Mouse (Mus musculus) neural tube, embryonic 10.5 days (tissue): ENCODE data around the gene Scfd2.

Source experiments
- DNase-seq: peaks from one replicate; pipeline ENCODE4 v3.0.0-alpha.2; 2017; ENCODE audit warnings: low spot score; ENCODE audit errors: extremely low spot score

Scfd2 gene

DNA sequence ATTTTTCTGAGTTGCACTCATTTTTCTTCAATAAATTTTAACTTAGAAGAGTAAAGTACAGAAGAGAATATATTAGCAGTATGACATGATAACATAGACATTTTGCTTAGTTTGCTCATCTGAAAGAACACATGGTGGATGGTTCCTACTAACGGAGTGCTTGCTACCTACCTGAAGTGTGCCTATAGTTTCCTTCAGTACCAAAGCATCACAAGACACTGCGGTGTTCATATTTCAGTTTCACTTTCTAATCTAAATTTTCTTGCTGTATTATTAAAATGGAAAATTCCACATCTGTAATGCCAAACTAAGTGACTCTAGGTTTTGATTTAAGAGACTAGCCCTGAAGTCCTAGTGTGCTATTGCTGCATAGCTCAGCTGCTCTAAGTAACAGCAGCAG is 74.8 kb downstream of the Scfd2 start:
- DNase-seq = no peak

- DNase-seq = no peak
Observed at GRCm38 (mm10) chr5:74455510-74456269, 75.9 kb downstream of the Scfd2 start.

DNA sequence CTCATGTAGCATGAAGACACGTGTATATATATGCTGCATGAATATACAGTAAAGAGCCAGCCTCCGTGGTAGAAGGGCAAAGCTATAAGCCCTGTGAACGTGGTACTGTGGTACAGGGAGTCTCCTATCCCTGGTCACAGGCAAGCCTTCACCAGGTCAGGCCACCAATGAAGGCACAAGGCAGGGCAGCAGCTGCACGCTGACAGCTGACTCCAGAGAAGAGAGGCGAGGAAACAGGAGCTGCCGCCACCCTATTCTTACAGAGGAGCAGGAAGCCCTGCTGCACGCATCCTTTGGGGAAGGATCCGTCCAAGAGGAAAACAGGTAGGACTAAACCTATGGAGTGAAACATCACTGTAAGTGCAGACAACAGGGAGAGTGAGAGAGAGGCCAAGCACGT is 76.5 kb downstream of the Scfd2 start:
- DNase-seq = no peak

DNA sequence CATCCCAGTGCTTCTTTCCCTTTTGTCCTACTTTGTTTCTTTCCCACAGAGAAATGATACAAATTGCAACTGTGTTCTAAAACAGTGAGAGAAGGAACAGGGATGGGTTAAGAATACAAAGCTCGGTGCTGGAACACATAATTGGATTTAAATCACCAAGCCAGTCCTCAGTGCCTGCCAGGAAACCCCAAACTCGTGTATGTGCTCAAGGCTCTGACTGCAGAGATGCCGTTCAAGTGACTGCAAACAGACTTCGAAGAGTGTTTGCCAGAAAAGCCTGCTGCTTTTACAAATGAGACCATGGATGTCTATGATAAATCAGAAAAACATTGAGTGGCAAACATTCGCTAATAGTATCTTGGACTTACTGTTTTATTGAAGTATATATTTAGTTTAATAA is 80.6 kb downstream of the Scfd2 start:
- no peak for DNase-seq

- no peak for DNase-seq
Observed at GRCm38 (mm10) chr5:74447517-74448334, 83.8 kb downstream of the Scfd2 start.

- no peak for DNase-seq
Observed at GRCm38 (mm10) chr5:74445861-74446260, 85.7 kb downstream of the Scfd2 start.

DNA sequence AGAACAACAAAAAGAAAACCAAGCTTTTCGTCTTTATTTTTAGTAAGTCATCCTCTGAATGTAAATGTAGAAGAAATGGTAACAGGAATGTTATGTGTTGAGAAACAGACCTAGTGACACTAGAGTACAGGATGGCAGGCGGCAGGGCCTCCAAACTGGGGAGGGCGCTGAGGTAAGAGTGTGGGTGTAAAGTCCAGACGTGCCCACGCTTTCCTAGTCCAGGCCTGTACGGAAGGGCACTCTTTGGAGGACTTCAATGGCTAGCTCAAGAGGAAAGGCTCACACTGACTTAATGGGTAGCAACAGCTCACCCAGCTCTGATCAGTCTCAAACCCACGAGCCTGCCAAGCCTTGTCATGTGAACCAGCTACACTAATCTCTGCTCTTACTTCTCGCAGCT is 93.2 kb downstream of the Scfd2 start:
- no peak for DNase-seq

GRCm38 (mm10) chr5:74433580-74434147 is 97.9 kb downstream of the Scfd2 start:
- DNase-seq = peak; percentile 64

- peak; percentile 39 for DNase-seq
Observed at GRCm38 (mm10) chr5:74432879-74433539, 98.5 kb downstream of the Scfd2 start.

DNA sequence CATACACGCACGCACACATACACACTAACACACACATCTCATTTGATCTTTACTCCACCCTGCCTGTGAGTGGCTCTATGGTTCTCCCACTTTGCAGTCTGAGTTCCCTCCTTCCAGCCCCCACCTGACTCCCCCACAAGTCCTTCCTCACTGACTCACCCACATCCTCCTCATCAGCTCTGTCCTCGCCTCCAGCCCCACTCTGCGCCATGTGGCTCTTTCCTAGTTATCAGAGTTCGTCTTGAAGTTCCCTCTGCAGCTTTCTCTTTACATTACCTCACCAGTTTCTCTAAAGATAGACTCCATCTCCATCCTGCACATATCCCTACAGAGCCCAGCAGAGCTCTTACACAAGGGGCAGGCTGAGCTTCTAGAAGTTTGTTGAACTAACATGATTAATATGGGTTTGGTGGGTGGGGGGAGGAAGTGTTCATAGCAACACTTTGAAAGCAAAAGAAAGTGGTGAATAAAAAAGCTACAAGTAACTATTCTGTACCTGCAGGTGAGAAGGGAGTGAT is 110.9 kb downstream of the Scfd2 start:
- DNase-seq = no peak

DNA sequence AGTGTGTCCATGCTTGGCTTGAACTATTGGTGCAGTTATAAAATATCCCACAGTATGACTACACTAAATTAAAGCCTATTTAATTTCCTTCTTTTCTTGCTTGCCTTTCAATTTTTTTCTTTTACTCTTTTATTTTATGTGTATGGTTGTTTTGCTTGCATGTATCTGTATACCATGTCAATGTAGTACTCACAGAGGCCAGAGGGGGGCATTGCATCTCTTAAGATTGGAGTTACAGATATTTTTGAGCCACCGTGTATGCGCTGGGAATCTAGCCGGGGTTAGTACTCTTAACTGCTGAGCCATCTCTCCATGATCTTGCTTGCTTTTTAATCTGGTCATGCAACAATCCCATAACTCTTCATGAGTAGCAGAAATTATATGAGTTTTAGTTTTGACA is 119.0 kb downstream of the Scfd2 start:
- DNase-seq = no peak

DNA sequence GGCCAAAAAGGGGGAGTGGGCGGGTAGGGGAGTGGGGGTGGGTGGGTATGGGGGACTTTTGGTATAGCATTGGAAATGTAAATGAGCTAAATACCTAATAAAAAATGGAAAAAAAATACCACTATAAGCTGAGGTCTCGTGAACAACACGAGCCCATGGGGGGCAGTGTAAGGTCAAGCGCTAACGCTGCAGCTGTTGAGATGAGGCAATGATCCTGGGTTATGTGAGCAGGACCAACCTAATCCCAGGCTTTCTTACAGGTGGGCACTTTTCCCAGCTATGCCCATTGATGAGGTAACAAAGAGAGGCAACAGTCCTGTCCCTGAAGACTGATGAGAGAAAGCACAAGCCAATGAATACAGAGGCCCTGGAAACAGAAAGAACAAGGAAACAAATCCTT is 126.7 kb downstream of the Scfd2 start:
- no peak for DNase-seq

DNA sequence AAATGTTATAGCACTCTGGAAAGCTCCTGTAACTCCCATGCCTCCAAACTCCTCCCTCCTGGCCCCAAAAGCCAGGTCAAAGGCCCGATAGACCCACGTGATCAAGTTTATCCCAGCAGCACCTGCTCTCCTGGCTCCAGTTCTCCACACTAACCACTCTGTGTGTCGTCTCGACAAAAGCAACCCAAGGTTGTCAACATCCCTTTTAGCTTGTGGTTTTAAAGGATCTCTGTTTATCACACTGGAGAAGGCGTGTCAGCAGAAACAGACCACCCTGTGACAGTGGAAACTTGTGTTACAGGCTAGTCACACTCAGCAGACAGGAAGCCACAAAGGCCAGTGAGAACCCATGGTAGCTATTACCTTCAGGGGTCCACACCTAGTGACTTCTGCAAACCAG is 127.5 kb downstream of the Scfd2 start:
- DNase-seq = no peak

DNA sequence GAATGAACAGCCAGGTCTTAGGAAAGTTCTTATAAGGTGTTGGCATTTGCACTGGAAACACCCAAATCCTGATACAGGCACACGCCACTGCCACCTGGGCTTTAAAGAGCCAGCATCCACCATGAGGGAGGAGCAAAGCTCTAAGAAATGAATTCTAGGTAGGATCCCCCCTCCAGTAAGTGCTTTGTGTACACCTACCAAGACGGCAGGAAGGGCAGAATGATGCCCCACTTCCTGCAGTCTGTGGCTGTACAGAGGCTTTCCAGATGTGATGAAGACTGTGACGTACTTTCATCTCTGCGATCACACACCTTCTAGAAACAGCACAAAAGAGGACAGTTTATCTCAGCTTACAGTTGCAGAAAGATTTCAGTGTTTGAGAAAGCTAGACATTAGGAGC is 128.9 kb downstream of the Scfd2 start:
- DNase-seq = no peak

- no peak for DNase-seq
Observed at GRCm38 (mm10) chr5:74391806-74392205, 139.8 kb downstream of the Scfd2 start.

DNA sequence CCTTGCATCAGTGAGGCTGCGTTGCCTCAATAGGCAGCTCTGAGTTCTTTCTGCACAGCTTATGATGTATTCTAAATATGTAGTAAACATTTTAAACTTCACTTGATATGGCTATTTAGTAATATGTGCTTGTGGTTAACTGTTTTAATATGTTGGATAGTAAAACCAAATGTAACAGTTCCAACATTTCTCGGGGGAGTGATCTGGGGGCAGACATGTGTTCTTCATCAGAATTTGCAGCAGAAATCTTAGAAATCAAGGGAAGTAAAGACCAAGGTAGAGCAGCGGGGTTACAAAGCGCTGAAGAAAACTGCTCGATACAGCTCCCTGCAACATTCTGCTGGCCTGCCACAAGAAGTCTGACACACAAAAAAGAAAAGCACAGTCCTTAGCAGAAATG is 140.2 kb downstream of the Scfd2 start:
- DNase-seq = no peak

- no peak for DNase-seq
Observed at GRCm38 (mm10) chr5:74388849-74389248, 142.7 kb downstream of the Scfd2 start.

DNA sequence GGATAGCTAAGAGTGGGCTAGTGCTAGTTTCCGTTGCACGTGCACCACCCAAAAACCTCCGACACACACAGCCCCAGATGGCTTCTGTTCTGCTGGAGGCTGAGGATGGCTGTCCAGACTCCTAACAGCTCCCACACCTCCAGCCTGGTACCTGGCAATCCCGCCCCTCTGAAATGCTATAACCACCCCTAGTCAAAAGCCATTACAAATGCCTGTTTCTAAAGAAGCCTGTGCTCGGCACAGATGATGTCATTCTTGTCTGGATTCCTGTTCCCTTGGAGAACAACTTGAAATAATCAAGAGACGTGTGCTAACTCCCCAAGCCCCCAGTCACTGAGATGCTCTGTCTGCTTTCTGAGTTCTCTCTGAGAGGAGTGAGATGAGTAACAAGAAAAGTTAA is 143.5 kb downstream of the Scfd2 start:
- DNase-seq = no peak

DNA sequence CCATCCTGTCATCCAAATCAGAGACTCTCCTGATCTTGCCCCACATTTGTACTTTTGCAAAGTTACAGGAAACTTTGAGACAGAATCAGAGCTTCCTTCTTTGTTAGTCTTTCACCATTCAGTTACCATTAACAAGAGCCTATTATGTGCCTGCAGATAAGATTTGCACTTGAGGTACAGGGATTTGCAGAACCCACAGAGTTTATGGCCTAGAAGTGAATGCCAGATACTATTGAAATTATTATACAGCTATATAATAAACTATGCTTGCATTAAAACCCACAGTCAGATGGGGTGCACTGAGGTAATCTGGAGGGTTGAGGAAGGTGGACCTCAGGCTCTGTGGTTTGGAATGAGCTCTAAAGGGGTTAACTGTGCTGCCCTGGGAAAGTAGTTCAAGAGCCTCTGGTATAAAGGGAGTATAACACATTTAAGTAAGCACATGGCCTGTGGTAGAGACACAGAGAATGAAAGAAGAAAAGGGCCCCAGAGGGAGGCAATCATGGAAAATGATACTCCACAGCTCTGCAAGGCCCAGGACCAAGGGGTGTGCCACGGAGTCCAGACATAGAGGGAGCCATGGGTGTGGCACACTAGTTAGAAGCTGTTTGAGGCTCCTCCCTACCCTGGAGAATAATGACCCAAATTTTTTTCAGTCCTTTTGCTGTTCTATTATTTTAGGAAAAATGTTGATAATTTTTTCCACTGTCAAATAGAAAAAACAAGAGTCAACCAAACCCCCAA is 144.2 kb downstream of the Scfd2 start:
- no peak for DNase-seq

GRCm38 (mm10) chr5:74380045-74380444 is 151.5 kb downstream of the Scfd2 start:
- DNase-seq = no peak

DNA sequence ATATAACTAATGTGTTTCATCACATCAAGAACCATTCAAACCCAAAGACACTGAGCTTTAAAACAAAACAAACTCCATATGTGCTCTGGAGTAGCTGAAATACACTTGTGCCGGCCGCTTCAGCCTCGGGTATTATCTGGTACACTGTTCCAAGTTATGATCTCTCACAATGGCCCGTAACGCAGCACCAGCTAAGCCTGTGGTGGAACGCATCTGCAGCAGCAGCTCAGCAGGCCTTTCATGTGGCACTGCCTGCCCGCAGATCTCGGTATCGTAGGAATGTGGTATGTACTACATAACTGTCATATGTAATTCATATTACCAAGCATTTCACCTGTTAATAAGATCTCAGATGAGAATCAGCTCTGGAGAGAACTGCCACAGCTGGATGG is 164.9 kb downstream of the Scfd2 start:
- DNase-seq = no peak
